Mouse (Mus musculus) left cerebral cortex, adult 18-20 months (tissue): ENCODE results near the gene Bbof1. TPM values are rescaled to one million over a fixed set of nuclear protein-coding genes. Genes with fewer than 3 reads are reported as not detected.

Experiments
- DNase-seq, 2 experiments: peaks; one replicate each; pipeline ENCODE4 v3.0.0; 2021 to 2022; ENCODE audit warnings: low spot score in 2 of 2, mixed read lengths in 1 of 2
- total RNA-seq, 2 experiments: library from RNA; stranded (reverse); gene quantifications; 2 replicates each; pipeline ENCODE4 v1.2.3; 2021

The Bbof1 gene
- total RNA-seq, 2 experiments from 2014 or later = 6.5 to 9.7 TPM

DNA sequence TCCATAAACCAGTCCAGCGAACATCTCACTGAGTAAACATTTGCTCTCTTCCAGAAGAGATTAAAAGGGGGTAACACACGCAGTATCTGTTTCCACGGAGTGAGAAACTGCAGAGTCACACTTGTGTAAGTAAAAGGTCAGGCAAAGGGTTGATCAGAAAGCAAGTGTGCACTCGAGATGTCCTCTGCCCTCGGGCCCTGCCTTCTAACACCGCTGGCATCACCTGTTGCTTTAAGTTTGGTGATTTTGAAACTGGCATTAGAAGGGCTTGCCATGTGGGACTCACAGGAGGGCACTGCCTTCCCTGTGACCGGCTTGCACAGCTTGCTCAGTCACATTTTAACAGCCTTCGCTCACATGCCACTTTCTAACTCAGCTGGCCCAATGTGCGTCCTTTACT, 9.2 kb upstream of the Bbof1 start:
- no peak for DNase-seq

DNA sequence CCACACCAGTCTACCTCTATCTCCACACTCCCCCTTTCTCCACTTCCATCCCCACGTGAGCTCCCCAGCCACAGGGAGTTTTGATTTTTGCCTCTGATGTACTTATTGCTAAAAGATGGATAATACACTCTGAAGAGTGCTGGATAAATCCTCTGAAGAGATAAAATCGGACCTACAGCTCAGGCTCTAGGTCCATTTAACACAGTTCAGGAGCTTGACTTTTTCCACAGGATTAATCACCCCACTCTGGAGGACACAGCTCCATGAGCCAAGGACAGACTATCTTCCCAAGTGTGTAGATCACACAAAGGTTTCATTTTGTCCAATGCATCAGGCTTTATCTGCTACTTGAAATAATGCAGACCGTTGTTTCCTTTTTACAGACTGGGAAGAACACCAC, 8.8 kb upstream of the Bbof1 start:
- DNase-seq = no peak

DNA sequence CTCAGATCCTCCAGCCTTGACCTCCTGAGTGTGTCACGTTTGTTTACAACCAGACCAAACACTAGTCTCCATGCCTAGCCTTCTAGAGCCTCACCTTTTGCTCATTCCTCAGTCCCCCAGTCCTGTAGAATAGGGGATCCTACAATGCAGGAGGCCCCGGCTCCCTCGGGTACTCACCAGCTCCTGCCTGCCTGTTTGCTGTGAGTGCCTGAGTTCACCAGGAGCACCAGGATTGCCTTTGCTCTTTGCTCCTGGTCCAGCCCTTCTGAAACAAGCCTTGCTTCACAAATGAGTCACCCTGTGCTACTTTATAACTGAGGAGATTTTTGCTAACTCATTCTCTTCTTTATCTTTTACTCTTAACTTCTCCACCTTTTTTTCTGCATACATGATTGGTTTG, 8.2 kb upstream of the Bbof1 start:
- no peak for DNase-seq

DNA sequence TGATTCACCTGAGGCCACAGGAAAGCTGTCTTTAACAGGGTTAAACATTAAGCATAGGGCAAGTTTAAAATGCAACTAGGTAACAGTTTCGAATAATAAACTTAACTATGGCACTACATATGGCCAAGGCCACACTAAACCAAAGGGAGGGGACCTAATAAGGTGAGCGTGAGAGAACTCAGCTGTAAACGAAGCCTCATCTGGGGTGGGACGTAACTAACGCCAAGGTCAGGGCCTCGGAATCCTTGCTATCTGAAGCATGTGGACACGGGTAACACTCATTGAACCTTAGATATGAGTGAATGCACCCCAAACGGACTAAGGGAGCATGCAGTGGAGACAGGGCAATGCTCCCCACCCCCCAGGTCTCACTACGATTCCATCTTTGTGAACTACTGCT, 5.9 kb upstream of the Bbof1 start:
- DNase-seq = no peak

DNA sequence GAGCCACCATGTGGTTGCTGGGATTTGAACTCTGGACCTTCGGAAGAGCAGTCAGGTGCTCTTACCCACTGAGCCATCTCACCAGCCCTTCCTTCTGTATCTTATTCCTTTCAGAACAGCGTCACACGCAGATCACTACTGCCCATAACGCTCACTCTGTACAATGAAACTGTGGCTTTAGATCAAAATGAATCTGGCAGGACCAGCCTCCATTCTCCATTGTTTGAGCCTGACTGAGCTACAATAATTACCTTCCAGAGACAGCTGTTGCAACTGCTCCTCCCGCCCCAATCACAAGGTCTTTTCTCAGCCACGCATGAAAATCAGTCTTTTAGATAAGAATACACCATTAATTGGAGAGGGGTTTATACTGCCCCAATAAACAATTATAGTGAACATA, 4.3 kb upstream of the Bbof1 start:
- DNase-seq = no peak

DNA sequence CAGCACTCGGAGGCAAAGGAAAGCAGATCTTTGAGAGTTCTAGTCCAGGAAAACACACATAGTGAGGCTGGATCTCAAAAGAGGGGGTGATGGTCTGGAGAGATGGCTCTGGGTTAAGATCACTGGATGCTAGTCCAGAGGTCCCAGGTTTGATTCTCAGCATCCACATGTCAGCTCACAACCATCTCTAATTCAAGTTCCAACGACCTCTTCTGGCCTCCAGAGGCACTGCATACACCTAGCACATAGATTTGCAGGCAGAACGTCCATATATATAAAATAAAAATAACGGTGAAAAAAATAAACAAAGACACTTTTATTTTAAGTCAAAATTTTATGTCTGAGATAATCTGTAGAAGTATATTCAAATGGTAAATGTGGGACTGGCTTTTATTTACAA, 1.6 kb upstream of the Bbof1 start:
- DNase-seq = no peak

DNA sequence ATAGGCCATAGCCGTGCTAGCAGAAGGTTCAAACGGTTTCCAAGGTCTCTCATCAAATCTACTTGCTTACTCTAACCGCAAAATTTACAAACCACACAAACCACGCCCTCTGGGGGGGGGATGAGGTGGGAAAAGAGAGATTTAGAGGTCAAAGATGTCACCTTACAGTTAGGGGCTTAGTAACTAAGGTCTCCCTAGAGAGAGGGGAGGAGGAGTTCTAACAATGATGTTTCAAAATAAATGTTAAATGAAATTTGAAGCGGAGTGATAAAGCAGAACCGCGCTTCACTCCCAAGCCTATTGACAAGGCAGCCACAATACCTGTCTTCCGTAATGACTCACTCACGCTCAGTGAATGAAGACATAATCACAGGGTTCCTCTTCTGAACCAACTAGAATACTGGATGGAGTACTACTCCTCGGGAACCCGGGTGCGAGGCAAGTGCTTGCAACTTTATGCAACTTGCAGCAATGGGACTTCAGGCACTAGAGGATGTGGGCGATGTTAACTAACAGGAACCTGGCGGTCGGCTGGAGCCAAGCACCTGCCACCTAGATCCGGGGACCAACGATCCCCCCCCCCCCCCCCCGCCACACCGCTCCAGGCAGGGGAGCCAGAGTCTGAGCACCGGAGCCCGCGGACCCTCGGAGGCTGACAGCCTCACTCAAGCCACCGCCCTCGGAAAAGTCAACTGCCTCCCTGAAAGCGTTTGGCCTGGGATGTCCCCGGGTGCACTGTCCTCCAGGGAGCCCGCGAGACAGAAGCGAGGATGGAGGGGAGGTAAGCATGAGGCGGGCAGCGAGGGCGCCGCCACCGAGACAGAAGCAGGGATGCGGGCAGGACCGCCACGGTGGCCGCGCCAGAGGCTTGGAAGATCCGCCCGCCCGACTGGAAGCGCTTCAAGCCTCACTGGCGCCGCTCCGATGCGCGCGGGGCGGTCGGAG, 725 bp upstream of the Bbof1 start:
- DNase-seq = peak; percentile 4 to 18

DNA sequence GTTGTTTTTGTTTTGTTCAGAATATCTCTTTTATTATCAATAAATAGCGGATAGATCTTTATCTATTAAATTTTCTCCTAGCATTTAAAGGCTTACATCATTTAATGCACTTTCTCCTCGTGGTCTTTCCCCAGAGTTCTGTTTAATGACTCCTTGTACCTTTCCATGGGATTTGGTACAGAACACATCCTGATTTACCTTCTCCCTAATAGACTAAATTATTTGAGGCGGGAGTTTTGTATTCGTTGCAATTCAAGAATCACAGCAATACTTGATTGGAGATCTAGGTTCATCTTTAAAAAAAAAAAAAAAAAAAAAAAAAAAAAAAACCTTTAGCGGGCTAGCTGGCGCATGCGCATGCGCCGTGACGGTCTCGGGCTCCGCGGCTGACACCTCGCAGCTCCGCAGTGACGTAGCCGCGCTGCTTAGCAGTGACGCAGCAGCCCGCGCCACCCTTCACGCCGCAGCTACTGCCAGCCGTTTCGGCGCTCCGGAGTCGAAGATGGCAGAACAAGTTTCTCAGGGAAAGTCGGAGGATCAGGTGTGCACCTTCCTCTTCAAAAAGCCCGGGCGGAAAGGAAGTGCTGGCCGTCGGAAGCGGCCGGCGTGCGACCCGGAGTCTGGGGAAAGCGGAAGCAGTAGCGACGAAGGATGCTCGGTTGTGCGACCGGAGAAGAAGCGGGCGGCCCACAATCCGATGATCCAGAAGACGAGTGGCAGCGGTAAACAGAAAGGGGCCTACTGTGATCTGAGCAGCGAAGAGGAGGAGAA, 8.1 kb downstream of the Bbof1 start, which contains the start of gene Rnf113a2:
Gene Rnf113a2, plus strand, starts transcription at position 363 of the 771 bp plus-strand sequence.
- DNase-seq = peak; percentile 73 to 85

DNA sequence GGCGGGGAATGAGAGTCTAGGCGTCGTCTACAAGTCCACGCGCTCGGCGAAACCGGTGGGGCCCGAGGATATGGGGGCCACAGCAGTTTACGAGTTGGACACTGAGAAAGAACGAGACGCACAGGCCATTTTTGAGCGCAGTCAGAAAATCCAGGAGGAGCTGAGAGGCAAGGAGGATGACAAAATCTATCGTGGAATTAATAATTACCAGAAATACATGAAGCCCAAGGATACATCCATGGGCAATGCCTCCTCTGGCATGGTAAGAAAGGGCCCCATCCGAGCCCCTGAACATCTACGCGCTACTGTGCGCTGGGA, 8.7 kb downstream of the Bbof1 start:
- DNase-seq = no peak

DNA sequence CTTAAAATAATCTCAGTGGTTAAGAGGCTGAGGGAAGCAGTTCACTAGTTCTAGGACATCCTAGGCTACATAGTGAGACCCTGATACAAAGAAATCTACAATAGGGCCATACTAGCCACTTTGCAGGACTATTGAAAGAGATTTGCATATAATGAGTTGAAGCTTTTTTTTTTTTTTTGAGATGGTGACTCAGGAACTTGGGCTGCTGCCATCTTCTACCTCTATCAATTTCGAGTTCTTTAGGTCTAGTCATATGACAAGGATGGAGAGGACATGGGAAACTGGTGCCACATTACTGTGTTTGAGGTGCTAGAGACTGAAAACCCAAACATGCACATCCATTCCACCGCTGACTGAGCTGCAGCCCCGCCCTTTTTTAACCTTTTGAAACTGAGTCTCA, 15.1 kb downstream of the Bbof1 start:
- DNase-seq = no peak

DNA sequence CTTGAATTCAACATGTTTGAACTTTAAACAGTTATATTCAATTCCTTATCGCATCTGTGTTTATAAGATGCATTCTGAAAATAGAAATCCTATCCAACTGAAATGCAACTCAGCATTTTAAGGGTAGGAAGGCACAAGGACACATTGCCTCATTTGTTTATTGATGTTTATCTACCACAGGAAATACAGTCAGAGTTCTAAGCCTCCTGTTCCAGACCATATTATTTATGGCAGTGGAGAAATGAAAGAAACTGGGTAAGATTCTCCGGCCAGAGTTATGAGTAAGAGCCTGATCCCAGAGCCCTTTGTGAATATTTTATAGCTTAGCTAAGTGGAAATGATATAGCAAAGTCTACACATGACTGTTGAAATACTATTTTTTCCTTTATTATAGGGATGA, 21.0 kb downstream of the Bbof1 start:
- no peak for DNase-seq

DNA sequence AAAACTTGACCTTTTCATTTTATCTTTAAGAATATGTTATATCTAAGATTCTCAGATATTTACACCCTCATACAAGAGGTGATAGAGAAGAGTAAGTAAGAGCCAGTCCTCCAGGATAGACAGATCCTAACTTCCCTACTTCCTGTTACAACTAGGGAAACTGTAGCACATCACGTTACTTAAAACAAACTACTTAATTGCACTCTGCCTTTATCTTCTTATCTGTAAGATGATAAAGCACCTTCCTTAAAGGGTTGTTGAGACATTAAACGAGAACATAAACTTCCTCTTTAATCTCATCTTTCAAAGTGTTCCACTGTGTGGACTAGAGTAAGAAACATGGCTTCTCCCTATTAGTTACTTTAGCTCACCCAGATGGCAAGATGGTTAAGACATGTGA, 29.8 kb downstream of the Bbof1 start:
- no peak for DNase-seq

DNA sequence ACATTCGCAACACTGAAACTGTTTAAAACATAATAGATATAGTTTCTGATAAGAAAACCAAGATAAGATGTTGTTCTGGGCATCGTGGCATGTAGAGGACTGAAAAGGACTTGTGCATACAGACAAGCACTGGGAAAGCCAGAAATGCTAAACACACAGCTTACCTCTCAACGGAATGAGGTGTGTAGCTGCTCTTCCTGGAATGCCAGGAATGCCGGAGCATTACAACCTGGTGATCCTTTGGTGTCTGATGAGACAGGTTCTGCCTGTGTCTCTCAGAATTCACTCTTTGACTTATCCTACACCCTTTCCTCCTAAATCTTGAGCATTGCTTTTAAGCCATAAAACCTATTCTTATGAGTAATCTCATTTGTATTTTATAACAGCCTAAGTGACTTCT, 33.7 kb downstream of the Bbof1 start:
- no peak for DNase-seq

DNA sequence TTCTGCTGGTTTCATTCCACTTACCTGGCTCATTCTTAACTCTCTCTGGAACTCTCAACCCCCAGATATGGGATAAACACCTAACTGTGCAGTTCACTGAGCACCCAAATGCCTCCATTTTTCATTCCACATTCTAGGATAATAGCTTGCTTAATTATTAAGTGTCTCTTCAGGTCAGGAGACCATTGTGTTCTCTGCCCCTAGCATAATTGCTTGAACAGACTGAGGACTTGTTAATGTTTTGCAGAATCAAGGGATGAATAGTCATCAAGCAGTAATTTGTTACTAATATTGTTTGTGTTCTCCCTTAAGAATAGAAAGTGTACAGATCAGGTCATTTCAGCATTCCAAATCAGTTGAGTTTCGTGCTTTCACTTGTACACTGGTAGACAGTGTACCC, 38.5 kb downstream of the Bbof1 start:
- no peak for DNase-seq

DNA sequence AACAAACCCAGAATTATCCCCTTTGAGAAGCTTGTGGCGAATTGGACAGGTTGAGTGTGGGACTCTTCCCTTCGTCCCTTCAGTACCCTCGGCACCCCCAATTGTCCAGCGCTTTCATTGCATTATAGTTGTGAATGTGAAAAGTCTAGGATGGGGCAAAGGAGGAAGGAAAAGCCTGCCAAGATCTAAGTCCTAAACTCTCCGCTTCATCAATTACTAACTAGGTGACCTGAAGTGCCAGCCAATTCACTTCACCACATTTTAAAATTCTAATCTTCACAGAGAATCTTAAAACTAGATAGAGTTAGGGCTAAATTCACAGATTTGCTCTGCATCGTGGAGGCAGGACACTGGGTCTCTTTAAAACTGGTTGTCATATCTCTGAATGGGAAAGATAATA, 39.3 kb downstream of the Bbof1 start:
- no peak for DNase-seq

DNA sequence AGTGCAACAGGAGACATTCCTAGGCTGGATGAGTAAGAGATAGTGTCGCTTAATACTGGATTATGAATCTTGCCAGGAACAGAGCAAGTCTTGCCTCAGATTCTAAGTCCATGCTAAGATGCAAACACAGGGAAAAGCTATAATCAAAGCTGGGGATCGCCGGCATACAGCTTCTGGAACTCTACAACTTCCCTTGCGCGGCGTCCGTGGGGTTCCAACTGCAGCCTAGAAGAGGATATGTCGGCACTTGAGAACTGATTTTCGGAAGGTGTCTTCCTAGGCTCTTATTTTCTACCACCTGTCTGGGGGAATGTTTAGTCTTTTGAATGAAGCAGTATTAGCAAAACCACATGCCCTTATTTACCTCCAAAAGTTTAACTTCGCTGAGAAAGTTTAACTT, 41.0 kb downstream of the Bbof1 start:
- peak in 1 of 2 experiments; percentile 4 for DNase-seq

DNA sequence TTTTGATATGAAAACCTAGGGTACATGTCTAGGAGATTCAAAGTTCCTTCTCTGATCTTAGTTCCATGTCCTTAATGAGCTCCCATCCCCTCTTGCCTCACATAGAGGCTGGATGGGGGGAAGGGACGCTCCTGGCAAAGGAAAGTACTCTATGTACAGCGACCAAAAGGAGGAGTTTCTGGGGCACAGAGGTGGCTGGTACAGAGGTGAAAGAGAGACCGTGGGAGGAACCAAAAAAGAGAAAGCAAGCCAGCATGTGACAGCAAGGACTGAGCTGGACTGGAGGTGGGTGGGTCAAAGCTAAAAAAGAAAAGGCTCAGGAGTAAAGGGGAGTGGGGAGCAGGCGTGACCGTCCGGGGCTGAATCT, 41.5 kb downstream of the Bbof1 start:
- peak; percentile 7 to 29 for DNase-seq

DNA sequence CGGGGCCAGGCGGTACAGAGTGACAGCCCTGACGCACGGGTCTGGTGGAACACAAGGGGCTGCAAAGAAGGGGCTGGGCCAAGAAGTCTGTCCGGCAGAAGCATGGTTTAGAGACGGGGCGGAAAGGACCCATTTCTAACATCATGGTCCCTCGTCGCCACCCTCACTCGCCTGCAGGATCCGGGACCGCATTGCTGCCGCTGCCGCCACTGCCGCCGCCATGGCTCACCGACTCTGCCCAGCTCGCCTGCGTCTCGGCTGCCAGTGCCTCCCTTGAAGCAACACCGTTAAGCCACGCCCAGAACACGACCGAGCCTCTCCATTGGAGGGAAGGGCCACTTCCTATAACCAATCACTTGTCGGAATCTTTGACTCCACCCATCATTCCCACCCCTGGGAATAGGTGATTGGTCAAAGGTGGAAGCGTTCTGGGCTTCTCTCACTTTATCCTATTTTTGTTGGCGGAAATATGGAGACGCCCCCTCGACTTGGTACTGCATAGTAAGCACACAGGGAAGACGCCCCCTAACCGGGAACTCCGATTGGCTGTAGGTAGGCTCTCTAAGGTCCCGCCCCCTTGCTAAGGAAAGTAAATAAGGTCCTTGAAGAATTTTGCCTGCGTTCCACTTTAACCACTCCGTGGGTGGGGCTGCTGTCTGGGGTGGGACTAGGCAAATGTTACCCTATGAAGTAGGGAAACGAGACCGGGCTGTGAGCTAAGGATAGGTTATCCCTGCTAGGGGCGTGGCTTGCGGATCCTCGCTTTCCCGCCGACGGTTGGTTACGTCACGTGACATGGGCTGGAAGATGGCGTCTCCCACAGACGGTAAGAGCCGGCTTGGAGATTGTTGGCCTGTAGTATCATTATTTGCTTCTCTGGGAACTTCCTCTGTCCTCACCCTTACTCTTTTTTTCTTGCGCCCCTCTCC, 42.1 kb downstream of the Bbof1 start, which contains the start of the genes Aldh6a1 and Lin52:
Gene Aldh6a1, minus strand, starts transcription at position 287 of the 929 bp plus-strand sequence.
Gene Lin52, plus strand, starts transcription at position 705 of the 929 bp plus-strand sequence.
- DNase-seq = peak; percentile 95

DNA sequence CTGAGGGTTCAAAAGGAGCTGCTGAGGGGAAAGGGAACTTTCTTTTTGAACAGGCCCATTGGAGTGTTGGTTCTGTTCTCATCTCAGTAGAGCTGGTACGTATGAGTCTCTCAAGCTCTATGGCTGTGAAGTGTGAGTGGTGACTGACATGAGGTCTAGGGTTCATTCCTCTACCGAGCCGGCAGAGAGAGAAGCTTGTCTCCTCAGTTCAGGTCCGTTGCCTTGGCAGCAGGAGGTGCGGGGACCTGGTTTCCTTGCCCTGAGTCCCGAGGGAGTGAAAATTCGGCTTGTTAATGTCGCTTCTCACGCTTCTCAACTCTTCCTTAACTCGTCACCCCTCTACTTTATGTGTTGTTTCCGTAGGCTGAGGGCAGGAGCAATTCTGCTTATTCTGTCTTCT, 42.9 kb downstream of the Bbof1 start:
- no peak for DNase-seq

DNA sequence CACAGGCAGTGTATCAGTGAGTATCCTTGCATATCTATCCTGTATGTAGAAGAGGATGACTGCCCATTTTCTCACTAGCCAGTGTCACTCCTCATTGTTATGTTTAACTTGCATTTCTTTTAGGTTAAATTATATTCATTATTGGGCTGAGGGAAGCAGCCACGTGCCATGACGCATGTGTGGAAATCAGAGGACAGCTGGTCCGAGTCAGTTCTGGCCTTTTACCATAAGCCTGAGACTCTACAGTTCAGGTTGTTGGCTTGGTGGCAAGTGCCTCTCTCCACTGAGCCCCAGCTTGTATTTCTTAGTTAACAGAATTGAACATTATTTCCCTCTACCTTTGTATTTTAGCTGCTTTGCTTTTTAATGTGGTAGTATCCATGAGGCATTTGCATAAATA, 48.0 kb downstream of the Bbof1 start:
- no peak for DNase-seq

DNA sequence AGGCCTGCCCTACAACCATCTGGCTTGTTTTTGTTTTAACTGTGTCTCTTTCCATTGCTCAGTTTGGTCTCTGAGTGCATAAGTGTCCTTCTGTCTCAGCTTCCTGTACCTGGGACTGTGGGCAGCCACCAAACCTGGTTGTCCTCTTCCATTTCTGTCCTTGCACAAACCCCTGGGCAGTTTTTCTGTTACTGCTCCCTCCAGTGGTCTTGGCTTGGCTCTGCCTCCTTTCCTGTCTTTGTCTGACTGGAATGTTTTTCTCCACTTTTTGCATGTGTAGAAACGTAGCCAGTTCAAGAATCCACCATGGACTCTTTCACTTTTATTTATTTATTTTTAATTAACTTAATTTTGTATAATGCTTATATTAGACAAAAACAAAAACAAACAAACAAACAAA, 51.0 kb downstream of the Bbof1 start:
- no peak for DNase-seq
